10 mouse cellular contexts compared by ENCODE assay signal in the genomic region with DNA sequence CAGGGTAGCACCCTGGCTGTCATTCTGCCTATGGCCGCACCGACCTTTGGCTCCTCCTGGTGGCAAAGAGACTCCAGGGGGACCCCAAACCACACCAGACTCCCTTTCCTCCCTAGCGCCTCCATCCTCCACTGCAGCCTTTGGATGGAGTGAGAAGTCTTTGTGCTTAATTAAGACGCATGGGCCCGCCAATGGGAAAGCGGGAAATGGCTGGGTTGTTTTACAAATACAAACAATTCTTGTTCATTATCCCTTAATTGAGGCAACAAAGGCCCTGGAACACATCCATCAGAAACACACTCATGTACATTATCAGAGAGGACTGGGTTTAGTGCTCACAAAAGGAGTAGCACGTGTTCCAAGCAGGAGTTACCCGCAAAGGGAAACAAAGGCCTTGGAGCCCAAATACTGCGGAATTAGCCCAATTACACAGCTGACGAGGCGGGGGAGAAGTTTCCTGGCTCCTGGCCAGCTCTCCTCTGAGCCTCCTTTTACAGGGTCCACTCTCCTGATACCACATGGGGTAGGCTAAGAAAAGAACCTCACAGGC.
DNase-seq lines count a peak whose midpoint lies in the region; ATAC-seq lines count a peak whose summit lies in the region.
"Had no signal": no experiment of that assay in that cellular context is flagged by ENCODE, and none has a peak within 500 bp of the region (broad histone marks: within the 10 kb centered on the region; RNA-seq: fewer than 3 reads in every experiment).

No protein-coding gene starts in this region.

- WGBS in limb, embryonic 11.5 days = 30% methylated on average over 11 of the region's 11 CpGs
- WGBS in limb, embryonic 10.5 days = 36% methylated on average over 11 of the region's 11 CpGs
- WGBS in hindbrain, embryonic 13.5 days = 15% methylated on average over 11 of the region's 11 CpGs
- WGBS in neural tube, embryonic 15.5 days = 16% methylated on average over 11 of the region's 11 CpGs
- WGBS in heart, embryonic 10.5 days = 46% methylated on average over 11 of the region's 11 CpGs

- no peak overlapping the region for H3K27ac ChIP-seq in limb, embryonic 11.5 days (replicated peaks; ENCODE audit: low read depth, low read length)
- H3K27ac ChIP-seq in limb, embryonic 10.5 days = no peak overlapping the region
- H3K27ac ChIP-seq in hindbrain, embryonic 13.5 days = no peak overlapping the region
- H3K27ac ChIP-seq in neural tube, embryonic 15.5 days (replicated peaks) = no peak overlapping the region
- H3K27ac ChIP-seq in heart, embryonic 10.5 days = no peak overlapping the region

- ATAC-seq in limb, embryonic 11.5 days (ENCODE audit: insufficient number of reproducible peaks, low FRiP score, low TSS enrichment, low read depth) = no peak
- ATAC-seq in hindbrain, embryonic 13.5 days (ENCODE audit: low FRiP score) = peak; percentile 55
- ATAC-seq in neural tube, embryonic 15.5 days (ENCODE audit: low FRiP score) = peak; percentile 36; the same call in 1 of the 2 replicates

- DNase-seq in limb, embryonic 11.5 days (ENCODE audit: low spot score) = peak; percentile 23
- no peak for DNase-seq in limb, embryonic 10.5 days (ENCODE audit: low spot score)
- peak; percentile 56 for DNase-seq in brain, embryonic 18.5 days (ENCODE audit: low read depth, low spot score)
- DNase-seq in heart, embryonic 10.5 days (ENCODE audit: low spot score) = no peak
- no peak for DNase-seq in spleen, postnatal 4 days (ENCODE audit: low spot score in 2 of 2)
- DNase-seq in layer of hippocampus, postnatal 36 days = no peak
- DNase-seq: lung, postnatal 10 days had no signal

- no peaks in the 10 kb centered on the region for H3K36me3 ChIP-seq in limb, embryonic 11.5 days (ENCODE audit: control insufficient read depth, insufficient read depth, low read length)
- no peaks in the 10 kb centered on the region for H3K36me3 ChIP-seq in limb, embryonic 10.5 days
- no peaks in the 10 kb centered on the region for H3K36me3 ChIP-seq in hindbrain, embryonic 13.5 days
- no peaks in the 10 kb centered on the region for H3K36me3 ChIP-seq in neural tube, embryonic 15.5 days
- H3K36me3 ChIP-seq in heart, embryonic 10.5 days = no peaks in the 10 kb centered on the region

- H3K4me3 ChIP-seq in limb, embryonic 11.5 days (ENCODE audit: low read depth, low read length) = no peak overlapping the region
- H3K4me3 ChIP-seq in limb, embryonic 10.5 days = no peak overlapping the region
- no peak overlapping the region for H3K4me3 ChIP-seq in hindbrain, embryonic 13.5 days
- no peak overlapping the region for H3K4me3 ChIP-seq in neural tube, embryonic 15.5 days (replicated peaks)
- H3K4me3 ChIP-seq in heart, embryonic 10.5 days = no peak overlapping the region

- no peaks in the 10 kb centered on the region for H3K9me3 ChIP-seq in limb, embryonic 11.5 days (ENCODE audit: control insufficient read depth, low read length)
- H3K9me3 ChIP-seq in limb, embryonic 10.5 days (replicated peaks) = no peaks in the 10 kb centered on the region
- H3K9me3 ChIP-seq in hindbrain, embryonic 13.5 days = no peaks in the 10 kb centered on the region
- H3K9me3 ChIP-seq in neural tube, embryonic 15.5 days (replicated peaks) = no peaks in the 10 kb centered on the region
- no peaks in the 10 kb centered on the region for H3K9me3 ChIP-seq in heart, embryonic 10.5 days

- no peak overlapping the region for H3K4me2 ChIP-seq in limb, embryonic 11.5 days (ENCODE audit: low read depth, severe bottlenecking)
- no peak overlapping the region for H3K4me2 ChIP-seq in hindbrain, embryonic 13.5 days
- H3K4me2 ChIP-seq in neural tube, embryonic 15.5 days = no peak overlapping the region
- H3K4me2 ChIP-seq: heart, embryonic 11.5 days had no signal

- H3K9ac ChIP-seq in limb, embryonic 11.5 days (ENCODE audit: low read length) = no peak overlapping the region
- no peak overlapping the region for H3K9ac ChIP-seq in hindbrain, embryonic 13.5 days
- no peak overlapping the region for H3K9ac ChIP-seq in neural tube, embryonic 15.5 days (replicated peaks)

- H3K4me1 ChIP-seq in limb, embryonic 11.5 days (ENCODE audit: control insufficient read depth, insufficient read depth, low read length) = no peaks in the 10 kb centered on the region
- H3K4me1 ChIP-seq in limb, embryonic 10.5 days = no peaks in the 10 kb centered on the region
- H3K4me1 ChIP-seq in hindbrain, embryonic 13.5 days (replicated peaks) = peaks cover 10% of the 10 kb centered on the region
- H3K4me1 ChIP-seq in neural tube, embryonic 15.5 days = peaks cover 7% of the 10 kb centered on the region
- H3K4me1 ChIP-seq in heart, embryonic 10.5 days = no peaks in the 10 kb centered on the region

- H3K27me3 ChIP-seq in limb, embryonic 11.5 days (ENCODE audit: control insufficient read depth, insufficient read depth, low read length) = no peaks in the 10 kb centered on the region
- peaks cover 24% of the 10 kb centered on the region; the same call in 1 of the 2 replicates for H3K27me3 ChIP-seq in limb, embryonic 10.5 days (ENCODE audit: low read depth, poor library complexity, severe bottlenecking)
- peaks cover 90% of the 10 kb centered on the region for H3K27me3 ChIP-seq in hindbrain, embryonic 13.5 days
- peaks cover 43% of the 10 kb centered on the region for H3K27me3 ChIP-seq in neural tube, embryonic 15.5 days (replicated peaks)
- H3K27me3 ChIP-seq in heart, embryonic 10.5 days (ENCODE audit: insufficient read depth, poor library complexity, severe bottlenecking) = peaks cover 52% of the 10 kb centered on the region

Comparison
In these comparisons a context has a peak if more than half of its experiments do, and no peak if none do; other contexts are left out.
1. DNase-seq: peak in limb, embryonic 11.5 days (single experiment) and brain, embryonic 18.5 days (single experiment); none in limb, embryonic 10.5 days (single experiment), heart, embryonic 10.5 days (single experiment), spleen, postnatal 4 days (0 of 2) and layer of hippocampus, postnatal 36 days (0 of 2).